Mouse (Mus musculus): Measurements from ENCODE around the gene Tro. TPM values are rescaled to one million over a fixed set of nuclear protein-coding genes. Genes with fewer than 3 reads are reported as not detected.

The Tro gene
- polyA plus RNA-seq, 1 experiment: 0.08 TPM

- no peaks in the 10 kb centered on the region for H3K36me3 ChIP-seq (ENCODE audit: control insufficient read depth, insufficient read depth)
- no peaks in the 10 kb centered on the region for H3K79me2 ChIP-seq (ENCODE audit: control insufficient read depth, insufficient read depth)
- TF ChIP-seq E2F4 (IDR thresholded peaks at IDR 0.05; ENCODE audit: insufficient read depth) (no peak), CEBPB (IDR thresholded peaks at IDR 0.05; ENCODE audit: insufficient read depth, poor library complexity, severe bottlenecking) (no peak), USF1 (IDR thresholded peaks at IDR 0.05; ENCODE audit: low read depth) (no peak), POLR2A (IDR thresholded peaks at IDR 0.05; ENCODE audit: insufficient read length, low read depth) (no peak)
- no peak overlapping the region for H3K4me2 ChIP-seq (ENCODE audit: low read depth)
- H3ac ChIP-seq (ENCODE audit: control insufficient read depth, insufficient read length): no peak overlapping the region
- no peak overlapping the region for H3K4me3 ChIP-seq
- H3K27me3 ChIP-seq (ENCODE audit: control insufficient read depth, insufficient read depth, insufficient read length): peaks cover 7% of the 10 kb centered on the region
These were observed 1.1 kb downstream of the Tro start for GRCm38 (mm10) chrX:150656122-150656907.

DNA sequence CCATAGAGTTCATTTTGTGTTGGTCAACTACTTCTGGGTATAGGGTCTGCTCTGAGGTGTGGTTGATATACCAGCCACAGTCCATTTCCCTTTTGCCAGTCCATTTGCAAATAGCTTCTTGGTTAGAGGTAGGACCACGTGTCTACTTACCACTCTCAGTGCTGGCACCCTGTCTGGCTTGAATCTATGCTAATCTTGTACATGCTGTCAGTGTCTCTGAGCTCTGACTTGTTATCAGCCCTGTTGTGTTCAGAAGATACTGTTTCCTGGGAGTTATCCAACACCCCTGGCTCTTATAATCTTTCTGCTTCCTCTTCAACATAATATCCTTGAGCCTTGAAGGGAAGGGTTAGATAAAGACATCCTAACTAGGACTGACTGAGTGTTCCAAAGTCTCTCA, 21.0 kb downstream of the Tro start:
- no peak for TF ChIP-seq POLR2A (IDR thresholded peaks at IDR 0.05; ENCODE audit: insufficient read length, low read depth)
- TF ChIP-seq USF1 (IDR thresholded peaks at IDR 0.05; ENCODE audit: low read depth): no peak
- H3ac ChIP-seq (ENCODE audit: control insufficient read depth, insufficient read length): no peak overlapping the region

DNA sequence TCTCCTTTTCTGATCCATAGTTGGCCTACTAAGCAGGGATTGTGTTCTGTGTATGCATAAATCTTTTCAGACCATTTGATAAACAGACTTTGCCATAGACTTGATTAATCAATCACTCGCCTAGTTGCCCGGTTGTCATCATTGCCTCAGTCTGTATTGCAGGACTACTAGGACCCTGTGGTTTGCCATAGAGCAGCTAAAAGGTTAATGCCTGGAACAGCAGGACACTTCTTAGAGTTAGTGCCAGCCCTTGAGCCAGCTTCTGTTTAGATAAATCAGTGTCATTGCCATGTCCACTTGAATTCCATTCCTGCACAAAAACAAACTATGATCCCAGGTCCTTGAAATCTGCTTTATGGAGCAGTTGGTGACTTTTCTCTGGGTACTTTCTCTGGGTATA, 58.5 kb downstream of the Tro start:
- Histone ChIP-seq H3K4me2 (ENCODE audit: low read depth) (no peak overlapping the region), H3K36me3 (ENCODE audit: control insufficient read depth, insufficient read depth) (no peaks in the 10 kb centered on the region), H3K27me3 (ENCODE audit: control insufficient read depth, insufficient read depth, insufficient read length) (no peaks in the 10 kb centered on the region), H3ac (ENCODE audit: control insufficient read depth, insufficient read length) (no peak overlapping the region), H3K4me3 (no peak overlapping the region), H3K79me2 (ENCODE audit: control insufficient read depth, insufficient read depth) (no peaks in the 10 kb centered on the region)
- TF ChIP-seq REST (IDR thresholded peaks at IDR 0.05; ENCODE audit: insufficient read depth, insufficient read length) (no peak), TCF3 (IDR thresholded peaks at IDR 0.05; ENCODE audit: insufficient read length, low read depth) (no peak), TCF12 (IDR thresholded peaks at IDR 0.05; ENCODE audit: insufficient read depth, poor library complexity, severe bottlenecking) (no peak), POLR2A (IDR thresholded peaks at IDR 0.05; ENCODE audit: insufficient read length, low read depth) (no peak), MAX (IDR thresholded peaks at IDR 0.05; ENCODE audit: low read depth) (no peak), POLR2AphosphoS2 (IDR thresholded peaks at IDR 0.05; ENCODE audit: insufficient read length, low read depth) (no peak), MYOG (IDR thresholded peaks at IDR 0.05; ENCODE audit: control insufficient read depth in 1 of 3, insufficient read depth in 1 of 3, insufficient read length in 2 of 3, low read depth in 2 of 3) (no peak), SRF (IDR thresholded peaks at IDR 0.05; ENCODE audit: control insufficient read depth, insufficient read length, low read depth) (no peak)

More for the DNA sequence above, 21.0 kb downstream of the Tro start:
- Histone ChIP-seq H3K79me2 (ENCODE audit: control insufficient read depth, insufficient read depth) (no peaks in the 10 kb centered on the region), H3K27me3 (ENCODE audit: control insufficient read depth, insufficient read depth, insufficient read length) (no peaks in the 10 kb centered on the region), H3K4me3 (no peak overlapping the region), H3K36me3 (ENCODE audit: control insufficient read depth, insufficient read depth) (no peaks in the 10 kb centered on the region), H3K4me2 (ENCODE audit: low read depth) (no peak overlapping the region)

Other genes starting within 250 kb of the Tro start
- gene Tmem29, start 198.4 kb downstream of the Tro start, polyA plus RNA-seq (2012; fragmentation: generic; extraction: Trizol): 5.9 TPM
- not detected for gene Alas2, start 110.2 kb downstream of the Tro start, polyA plus RNA-seq (2012; fragmentation: generic; extraction: Trizol)
- 0.91 TPM for gene Pfkfb1, start 69.4 kb downstream of the Tro start, polyA plus RNA-seq (2012; fragmentation: generic; extraction: Trizol)
- gene Apex2, start 67.7 kb downstream of the Tro start, polyA plus RNA-seq (2012; fragmentation: generic; extraction: Trizol): 6.2 TPM
- gene Maged2, start 156.8 kb upstream of the Tro start, polyA plus RNA-seq (2012; fragmentation: generic; extraction: Trizol): 66.9 TPM